Mouse (Mus musculus) spleen, adult 2 months (tissue): ENCODE data around the gene Gm45233.

Source experiments
- CTCF ChIP-seq: fragments of 200-500 bp; IDR thresholded peaks from 2 replicates; pipeline ENCODE4 v1.5.1; 2011; ENCODE audit warnings: mild to moderate bottlenecking, inconsistent platforms; ENCODE audit not compliant: insufficient read depth, insufficient read length, insufficient replicate concordance; ENCODE audit errors: extremely low read depth
- POLR2A ChIP-seq: fragments of 200-500 bp; IDR thresholded peaks from 2 replicates; pipeline ENCODE4 v1.6.1; 2011; ENCODE audit warnings: low read depth, low read length, inconsistent platforms

GRCm38 (mm10) chr7:43449811-43450210 is 5.9 kb downstream of the Gm45233 start:
- TF ChIP-seq CTCF, result no peak
- no peak for TF ChIP-seq POLR2A
